Mouse (Mus musculus) layer of hippocampus, postnatal 36 days (tissue): ENCODE results near the gene Ndufv1. TPM values are rescaled to one million over a fixed set of nuclear protein-coding genes. Genes with fewer than 3 reads are reported as not detected.
A peak's percentile ranks its signal among the peaks of the same experiment; 100 is the strongest.
"Not testable (repeated sequence)": the region's sequence is repeated elsewhere in the genome, so short reads cannot be mapped to it uniquely, and the experiment has no call there.

Experiments
- DNase-seq, 2 experiments: peaks; one replicate each; pipeline ENCODE4 v3.0.0; 2022
- total RNA-seq, 2 experiments: library from RNA; stranded (reverse); gene quantifications; 2 replicates each; pipeline ENCODE4 v1.2.3; 2021

The Ndufv1 gene
- total RNA-seq, 2 experiments from 2014 or later: 238 to 250 TPM

- DNase-seq: no peak
These were observed 29.5 kb upstream of the Ndufv1 start for GRCm38 (mm10) chr19:4042124-4042523.

DNA sequence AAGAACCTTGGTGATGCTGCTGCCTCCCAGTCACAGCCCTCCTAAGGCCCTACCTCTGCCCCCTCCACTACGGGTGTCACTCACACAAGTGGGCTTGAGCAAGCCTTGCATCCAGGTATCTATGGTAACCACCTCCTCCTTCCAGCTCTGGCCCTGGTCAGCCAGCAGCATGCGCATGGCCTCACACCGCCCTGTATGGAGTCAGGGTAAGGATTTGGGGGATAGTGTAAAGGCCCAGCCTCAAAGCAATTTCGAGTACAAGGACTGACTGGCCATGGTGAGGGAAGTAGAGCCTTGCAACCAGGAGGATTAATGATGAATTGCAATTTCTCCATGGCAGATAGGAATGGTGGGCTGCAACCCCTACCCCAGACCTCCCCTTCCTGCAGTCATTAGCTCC lies 28.9 kb upstream of the Ndufv1 start:
- not testable (repeated sequence) for DNase-seq

GRCm38 (mm10) chr19:4040941-4041340 lies 28.3 kb upstream of the Ndufv1 start:
- DNase-seq: not testable (repeated sequence)

DNA sequence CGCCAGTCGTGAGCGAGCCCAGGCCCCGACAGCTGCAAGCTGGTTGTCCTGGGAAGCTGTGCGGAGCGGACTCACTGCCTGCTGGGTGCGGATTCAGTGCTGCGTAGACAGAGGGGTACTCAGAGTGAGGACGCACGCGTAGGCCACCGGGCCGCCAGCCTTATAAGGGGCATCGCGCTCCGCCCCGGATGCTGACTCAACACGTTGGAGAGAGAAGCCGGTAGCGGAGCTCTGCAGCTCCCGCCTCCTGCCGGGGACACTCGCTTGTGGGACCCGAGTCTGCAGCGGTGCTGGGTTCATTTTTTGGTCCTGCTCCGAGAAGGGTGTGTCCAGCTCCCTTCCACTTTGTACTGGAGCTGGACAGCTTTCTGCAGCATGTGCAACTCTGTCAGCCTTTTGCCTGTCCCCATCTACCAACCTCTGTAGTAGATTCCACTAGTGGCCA lies 25.2 kb upstream of the Ndufv1 start, which contains the start of gene Gstp1:
Gene Gstp1, minus strand, starts transcription at position 198 of the 445 bp plus-strand sequence.
- DNase-seq: peak; percentile 86

- not testable (repeated sequence) for DNase-seq
These were observed 24.7 kb upstream of the Ndufv1 start for GRCm38 (mm10) chr19:4037154-4037787.

DNA sequence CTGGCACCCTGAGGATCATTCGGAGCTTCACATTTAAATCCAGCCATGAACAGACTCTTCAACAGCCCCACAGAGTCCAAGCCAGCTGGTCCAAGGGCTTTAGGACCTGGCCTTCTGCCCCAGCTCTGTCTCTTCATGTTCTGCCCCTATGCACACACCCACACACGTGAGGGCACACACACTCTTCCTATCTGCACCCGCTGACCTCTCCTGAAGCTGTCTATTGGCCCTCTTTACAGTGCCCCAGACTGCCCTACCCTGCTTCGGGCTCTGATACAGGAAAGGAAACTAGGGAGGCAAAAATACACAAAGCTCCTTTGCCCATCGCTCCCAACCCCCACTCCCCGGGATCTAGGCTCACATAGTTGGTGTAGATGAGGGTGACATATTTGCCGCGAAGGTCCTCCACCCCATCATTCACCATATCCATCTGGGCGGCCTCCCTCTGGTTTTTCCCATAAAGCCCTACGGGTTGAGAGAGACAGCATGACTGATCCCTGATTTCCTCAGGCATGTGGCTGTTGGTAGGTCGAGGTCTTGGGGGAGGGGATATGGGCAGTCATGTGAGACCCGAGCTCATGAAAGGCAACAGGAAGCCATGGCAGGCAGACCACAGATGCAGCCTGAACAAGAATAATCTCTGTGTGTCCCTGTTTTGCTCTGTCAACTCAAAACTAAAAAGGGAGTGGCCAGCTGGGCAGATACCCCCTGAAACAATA lies 23.9 kb upstream of the Ndufv1 start:
- no peak for DNase-seq

GRCm38 (mm10) chr19:4033742-4034141 lies 21.1 kb upstream of the Ndufv1 start:
- no peak for DNase-seq

DNA sequence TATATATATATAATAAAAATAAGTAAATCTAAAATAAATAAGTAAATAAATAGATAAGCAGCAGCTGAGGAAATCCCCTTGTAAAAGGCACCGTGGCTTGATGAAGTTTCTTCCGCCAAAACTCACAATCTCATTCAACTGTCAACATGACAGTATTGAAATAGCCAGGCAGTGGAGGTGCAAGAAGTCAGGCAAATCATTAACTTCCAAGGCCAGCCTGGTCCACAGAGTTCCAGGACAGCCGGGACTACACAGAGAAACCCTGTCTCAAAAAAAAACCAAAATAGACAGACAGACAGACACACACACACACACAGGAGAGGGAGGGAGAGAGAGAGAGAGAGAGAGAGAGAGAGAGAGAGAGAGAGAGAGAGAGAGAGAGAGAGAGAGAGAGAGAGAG lies 20.7 kb upstream of the Ndufv1 start:
- no peak for DNase-seq

- no peak for DNase-seq
These were observed 20.1 kb upstream of the Ndufv1 start for GRCm38 (mm10) chr19:4032668-4033067.

DNA sequence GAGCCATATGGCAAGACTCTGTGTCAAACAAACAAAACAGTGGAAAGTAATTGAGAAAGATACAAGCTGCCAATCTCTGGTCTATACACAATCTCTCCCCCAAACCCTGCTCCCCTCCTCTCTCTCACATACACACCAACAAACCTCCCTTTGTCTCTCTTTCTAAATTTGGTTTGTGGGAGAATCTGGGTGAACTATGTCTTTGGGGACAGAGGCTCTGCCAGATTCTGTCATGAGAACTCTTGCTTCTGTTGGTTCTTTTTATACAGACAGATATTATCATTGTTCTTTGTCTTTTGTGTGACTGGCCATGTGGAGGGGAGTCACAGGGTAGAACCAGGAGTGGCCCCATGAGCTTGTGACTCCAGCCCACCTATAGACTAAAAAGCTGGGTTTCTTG lies 15.0 kb upstream of the Ndufv1 start:
- no peak for DNase-seq

DNA sequence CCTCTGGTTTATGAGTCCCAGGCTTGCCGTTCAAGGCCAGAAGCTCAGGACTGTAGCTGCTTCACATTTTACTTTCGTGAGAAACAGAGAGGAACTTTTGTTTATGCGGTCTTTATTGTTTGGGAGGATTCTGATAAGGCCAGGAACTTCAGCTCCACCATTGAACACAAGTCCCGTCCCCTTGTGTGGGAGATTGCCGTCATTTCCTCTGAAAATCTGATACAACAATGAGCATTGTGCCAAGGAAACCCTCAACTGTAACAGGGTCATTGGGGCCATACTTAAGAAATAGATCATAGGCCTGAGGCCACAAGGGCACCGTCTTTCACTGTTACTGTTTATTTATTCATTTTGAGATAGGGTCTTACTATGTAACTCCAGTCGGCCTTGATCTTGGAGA lies 10.6 kb upstream of the Ndufv1 start:
- DNase-seq: no peak

DNA sequence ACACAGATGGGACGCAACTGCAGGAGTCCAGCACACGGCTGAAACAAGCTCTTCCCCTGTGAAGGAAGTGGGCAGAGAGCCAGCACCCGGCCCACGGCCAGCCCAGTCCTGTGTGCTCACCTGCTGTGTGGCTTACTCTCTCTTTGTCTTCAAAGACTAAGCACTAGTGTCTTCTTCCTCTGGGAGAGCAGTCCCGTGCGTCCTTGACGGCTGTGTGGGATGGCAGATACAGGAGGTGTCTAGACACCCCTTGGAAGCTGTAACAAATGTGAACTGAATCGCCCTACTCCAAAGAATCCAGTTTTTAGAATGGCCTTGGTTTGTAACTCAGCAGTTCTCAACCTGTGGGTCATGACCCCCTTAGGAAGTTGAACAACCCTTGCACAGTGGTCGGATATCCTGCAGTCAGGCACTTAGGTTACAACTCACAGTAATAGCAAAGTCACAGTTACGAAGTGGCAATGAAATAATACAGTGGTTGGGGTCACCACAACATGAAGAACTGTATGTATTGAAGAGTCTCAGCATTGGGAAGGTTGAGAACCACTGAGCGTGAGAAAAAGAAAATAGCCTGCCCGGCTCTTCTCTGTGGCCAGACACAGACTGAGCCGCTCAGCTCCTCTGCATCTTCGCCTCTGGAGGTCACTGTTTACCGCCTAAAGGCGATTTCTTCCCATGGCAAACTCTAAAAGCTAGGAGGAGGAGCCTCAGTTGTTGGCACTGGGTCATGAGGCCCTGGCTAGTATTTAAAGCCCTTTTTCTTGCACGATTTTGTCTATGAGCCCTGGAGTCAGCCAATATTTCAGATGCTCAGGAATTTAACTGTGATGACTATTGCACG lies 6.4 kb upstream of the Ndufv1 start:
- DNase-seq: peak; percentile 71 to 77

- no peak for DNase-seq
These were observed 5.4 kb upstream of the Ndufv1 start for GRCm38 (mm10) chr19:4017921-4018587.

- no peak for DNase-seq
These were observed 3.0 kb upstream of the Ndufv1 start for GRCm38 (mm10) chr19:4015635-4016034.

GRCm38 (mm10) chr19:4014802-4015201 lies 2.2 kb upstream of the Ndufv1 start:
- no peak for DNase-seq

- DNase-seq: no peak
These were observed 460 bp upstream of the Ndufv1 start for GRCm38 (mm10) chr19:4013066-4013465.

DNA sequence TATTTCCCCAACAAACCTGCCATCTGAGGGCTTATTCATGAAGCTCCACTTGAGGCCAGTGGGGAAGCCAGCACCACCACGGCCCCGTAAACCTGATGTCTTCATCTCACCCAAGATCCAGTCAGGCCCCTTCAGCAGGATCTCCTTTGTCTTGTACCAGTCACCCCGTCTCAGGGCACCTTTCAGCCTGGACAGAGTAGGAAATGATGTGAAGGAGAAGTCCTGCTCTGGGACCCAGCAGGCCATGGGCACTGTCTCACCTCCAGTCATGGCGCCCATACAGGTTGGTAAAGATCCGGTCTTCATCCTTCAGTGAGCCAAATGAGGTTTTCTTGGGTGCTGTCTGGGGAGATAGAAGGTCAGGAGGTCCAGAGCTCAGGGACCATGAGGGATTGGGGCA lies 1.5 kb downstream of the Ndufv1 start:
- DNase-seq: no peak

- no peak for DNase-seq
These were observed 6.6 kb downstream of the Ndufv1 start for GRCm38 (mm10) chr19:4005971-4006370.

DNA sequence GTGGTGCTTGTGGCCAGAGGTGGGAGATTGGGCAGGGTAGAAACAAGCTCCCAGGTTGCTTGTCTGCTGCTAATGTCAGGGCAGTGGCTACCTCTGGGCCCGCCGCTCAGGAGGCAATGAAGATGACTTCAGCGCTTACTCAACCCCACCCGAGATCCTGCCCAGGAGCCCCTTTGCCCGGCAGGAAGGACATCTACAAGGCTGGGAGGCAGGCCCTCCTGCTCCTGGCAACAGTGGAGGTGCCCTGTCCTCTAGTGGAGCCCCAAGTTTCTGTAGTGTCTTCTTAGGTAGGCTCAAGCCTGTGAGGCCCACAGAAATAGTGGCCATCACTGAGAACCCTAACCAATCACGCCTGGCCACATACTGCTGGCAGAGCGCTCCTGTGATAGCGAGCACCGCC lies 7.5 kb downstream of the Ndufv1 start:
- no peak for DNase-seq

DNA sequence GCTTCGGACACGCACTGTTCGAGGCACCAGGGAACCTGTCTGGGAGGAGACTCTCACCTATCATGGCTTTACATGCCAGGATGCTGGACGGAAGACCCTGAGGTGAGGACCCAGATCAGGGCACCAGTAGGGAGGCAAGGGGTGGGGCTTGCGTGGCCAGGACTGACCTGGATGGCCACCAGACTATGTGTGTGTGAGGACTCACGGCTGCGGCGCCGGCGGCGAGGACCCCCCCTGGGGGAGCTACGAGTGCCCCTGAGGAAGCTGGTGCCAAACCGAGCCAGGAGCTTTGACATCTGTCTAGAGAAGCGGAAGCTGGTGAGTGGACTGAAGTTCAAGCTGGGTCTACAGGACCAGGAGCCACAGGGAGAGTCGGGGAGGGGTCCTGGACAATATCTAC lies 8.3 kb downstream of the Ndufv1 start:
- DNase-seq: no peak

DNA sequence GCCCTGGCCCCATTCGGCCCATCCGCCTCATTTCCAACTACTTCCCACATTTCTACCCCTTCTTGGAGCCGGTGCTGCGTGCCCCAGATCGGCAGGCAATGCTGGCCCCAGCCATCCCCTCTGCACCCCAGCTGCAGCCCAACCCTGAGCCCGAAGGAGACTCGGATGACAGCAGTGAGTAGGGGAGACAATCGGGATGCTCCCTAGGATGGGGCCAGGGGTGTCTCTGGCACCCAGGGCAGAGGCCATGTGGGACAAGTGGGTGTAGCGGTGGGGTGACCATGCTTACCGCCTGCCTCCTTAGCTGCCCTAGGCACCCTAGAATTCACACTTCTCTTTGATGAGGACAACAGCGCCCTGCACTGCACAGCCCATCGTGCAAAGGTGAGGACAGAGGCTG lies 9.0 kb downstream of the Ndufv1 start:
- DNase-seq: no peak

GRCm38 (mm10) chr19:4003112-4003511 lies 9.5 kb downstream of the Ndufv1 start, which contains the start of gene Doc2g:
Doc2g (plus strand) TSS chr19:4003313.
- no peak for DNase-seq

DNA sequence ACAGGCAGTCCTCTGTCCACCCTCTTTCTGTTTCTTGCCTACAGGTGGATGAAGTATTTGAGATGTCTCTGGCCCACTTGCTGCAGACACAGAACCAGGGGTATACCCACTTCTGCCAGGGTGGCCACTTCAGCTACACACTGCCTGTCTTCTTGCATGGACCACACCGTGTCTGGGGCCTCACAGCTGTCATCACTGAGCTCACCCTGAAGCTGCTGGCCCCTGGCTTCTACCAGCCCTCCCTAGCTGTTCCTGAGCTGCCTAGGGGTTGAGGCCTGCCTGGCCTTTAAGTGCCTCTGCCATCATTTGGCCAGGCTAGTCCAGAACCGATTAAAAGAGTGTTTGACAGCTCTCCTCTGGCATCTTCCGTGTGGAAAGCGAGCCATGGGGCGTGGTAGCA lies 10.9 kb downstream of the Ndufv1 start:
- no peak for DNase-seq
